Mouse (Mus musculus) telencephalon, adult 2 months (tissue): ENCODE results near the gene Sec11a.

Experiments used
- DNase-seq: peaks from one replicate; pipeline ENCODE4 v3.0.0-alpha.2; 2011; ENCODE audit warnings: low read depth, low spot score

Sec11a gene

GRCm38 (mm10) chr7:80897721-80898120, 49.9 kb downstream of the Sec11a start:
- no peak for DNase-seq

- DNase-seq, result no peak
These were observed 50.4 kb downstream of the Sec11a start for GRCm38 (mm10) chr7:80897134-80897533.

GRCm38 (mm10) chr7:80894815-80895519, 52.6 kb downstream of the Sec11a start:
- DNase-seq, result no peak

GRCm38 (mm10) chr7:80894196-80894595, 53.4 kb downstream of the Sec11a start:
- DNase-seq, result no peak

GRCm38 (mm10) chr7:80893753-80894129, 53.8 kb downstream of the Sec11a start:
- no peak for DNase-seq

- no peak for DNase-seq
These were observed 54.4 kb downstream of the Sec11a start for GRCm38 (mm10) chr7:80893086-80893752.

- DNase-seq, result no peak
These were observed 57.7 kb downstream of the Sec11a start for GRCm38 (mm10) chr7:80889841-80890241.

- no peak for DNase-seq
These were observed 58.5 kb downstream of the Sec11a start for GRCm38 (mm10) chr7:80889021-80889511.

- DNase-seq, result no peak
These were observed 59.0 kb downstream of the Sec11a start for GRCm38 (mm10) chr7:80888595-80888994.

GRCm38 (mm10) chr7:80885666-80886065, 61.9 kb downstream of the Sec11a start:
- DNase-seq, result no peak

- peak; percentile 94 for DNase-seq
These were observed 64.6 kb downstream of the Sec11a start for GRCm38 (mm10) chr7:80882830-80883505.

GRCm38 (mm10) chr7:80875727-80876126, 71.9 kb downstream of the Sec11a start:
- no peak for DNase-seq

GRCm38 (mm10) chr7:80873631-80874030, 73.9 kb downstream of the Sec11a start:
- no peak for DNase-seq

GRCm38 (mm10) chr7:80873038-80873437, 74.5 kb downstream of the Sec11a start:
- DNase-seq, result no peak

- no peak for DNase-seq
These were observed 78.9 kb downstream of the Sec11a start for GRCm38 (mm10) chr7:80868686-80869085.

- no peak for DNase-seq
These were observed 80.9 kb downstream of the Sec11a start for GRCm38 (mm10) chr7:80866514-80867147.

- no peak for DNase-seq
These were observed 82.1 kb downstream of the Sec11a start for GRCm38 (mm10) chr7:80865521-80865920.

- DNase-seq, result no peak
These were observed 82.7 kb downstream of the Sec11a start for GRCm38 (mm10) chr7:80864831-80865230.

- no peak for DNase-seq
These were observed 83.4 kb downstream of the Sec11a start for GRCm38 (mm10) chr7:80864151-80864550.

- no peak for DNase-seq
These were observed 84.1 kb downstream of the Sec11a start for GRCm38 (mm10) chr7:80863520-80863919.

GRCm38 (mm10) chr7:80862475-80862874, 85.1 kb downstream of the Sec11a start:
- no peak for DNase-seq

GRCm38 (mm10) chr7:80860729-80861274, 86.8 kb downstream of the Sec11a start, which contains the start of gene Zscan2:
Gene Zscan2, plus strand, starts transcription at chr7:80860920.
- DNase-seq, result peak; percentile 93
